Mouse (Mus musculus) layer of hippocampus, adult 8-10 months (tissue): Measurements from ENCODE around the gene Ift122. TPM values are rescaled to one million over a fixed set of nuclear protein-coding genes. Genes with fewer than 3 reads are reported as not detected.
"Not testable (repeated sequence)": the region's sequence is repeated elsewhere in the genome, so short reads cannot be mapped to it uniquely, and the experiment has no call there.

Experiments used
- DNase-seq, 2 experiments: peaks; one replicate each; pipeline ENCODE4 v3.0.0; 2022; ENCODE audit warnings: low spot score in 2 of 2
- total RNA-seq, 4 experiments: library from RNA; stranded (reverse); gene quantifications; 2 replicates each; pipeline ENCODE4 v1.2.4; 2022

Ift122 gene
- total RNA-seq, 4 experiments from 2014 or later = 26.3 to 37.8 (median 30.0) TPM

GRCm38 (mm10) chr6:115845006-115845405 is 8.3 kb upstream of the Ift122 start:
- DNase-seq = no peak

GRCm38 (mm10) chr6:115846640-115847411 is 6.4 kb upstream of the Ift122 start:
- DNase-seq = peak in 1 of 2 experiments; percentile 55

- no peak for DNase-seq
Observed at GRCm38 (mm10) chr6:115848598-115849304, 4.5 kb upstream of the Ift122 start.

- no peak for DNase-seq
Observed at GRCm38 (mm10) chr6:115852446-115853090, 702 bp upstream of the Ift122 start.

GRCm38 (mm10) chr6:115853985-115854384 is 715 bp downstream of the Ift122 start:
- no peak for DNase-seq

- no peak for DNase-seq
Observed at GRCm38 (mm10) chr6:115854432-115854831, 1.2 kb downstream of the Ift122 start.

- DNase-seq = peak in 1 of 2 experiments; percentile 49
Observed at GRCm38 (mm10) chr6:115855733-115856360, 2.6 kb downstream of the Ift122 start.

GRCm38 (mm10) chr6:115856361-115856745 is 3.1 kb downstream of the Ift122 start:
- DNase-seq = no peak

- no peak for DNase-seq
Observed at GRCm38 (mm10) chr6:115859258-115859657, 6.0 kb downstream of the Ift122 start.

- no peak for DNase-seq
Observed at GRCm38 (mm10) chr6:115860027-115860556, 6.8 kb downstream of the Ift122 start.

GRCm38 (mm10) chr6:115863340-115863841 is 10.1 kb downstream of the Ift122 start:
- DNase-seq = peak; percentile 29 to 50

GRCm38 (mm10) chr6:115865246-115865645 is 12.0 kb downstream of the Ift122 start:
- DNase-seq = no peak

- not testable (repeated sequence) for DNase-seq
Observed at GRCm38 (mm10) chr6:115867157-115867556, 13.9 kb downstream of the Ift122 start.

GRCm38 (mm10) chr6:115871318-115871717 is 18.0 kb downstream of the Ift122 start:
- not testable (repeated sequence) for DNase-seq

GRCm38 (mm10) chr6:115877239-115877638 is 24.0 kb downstream of the Ift122 start:
- no peak for DNase-seq

GRCm38 (mm10) chr6:115878694-115879093 is 25.4 kb downstream of the Ift122 start:
- no peak for DNase-seq

GRCm38 (mm10) chr6:115879736-115880135 is 26.5 kb downstream of the Ift122 start:
- no peak for DNase-seq

GRCm38 (mm10) chr6:115880751-115881150 is 27.5 kb downstream of the Ift122 start:
- DNase-seq = no peak

- DNase-seq = no peak
Observed at GRCm38 (mm10) chr6:115884018-115884417, 30.7 kb downstream of the Ift122 start.

GRCm38 (mm10) chr6:115886894-115887293 is 33.6 kb downstream of the Ift122 start:
- no peak for DNase-seq

- DNase-seq = no peak
Observed at GRCm38 (mm10) chr6:115888296-115888695, 35.0 kb downstream of the Ift122 start.
